Mouse (Mus musculus) cerebellum, adult 9-10 months (tissue): ENCODE measurements at regions not wholly inside any gene's neighbourhood (a gene's known extent, or its start where the extent isn't known, plus 50 kb on each side); places are given as distances from the start of the nearest gene placed in this dataset.

Experiments used
- DNase-seq: peaks from one replicate; pipeline ENCODE4 v3.0.0; 2022

DNA sequence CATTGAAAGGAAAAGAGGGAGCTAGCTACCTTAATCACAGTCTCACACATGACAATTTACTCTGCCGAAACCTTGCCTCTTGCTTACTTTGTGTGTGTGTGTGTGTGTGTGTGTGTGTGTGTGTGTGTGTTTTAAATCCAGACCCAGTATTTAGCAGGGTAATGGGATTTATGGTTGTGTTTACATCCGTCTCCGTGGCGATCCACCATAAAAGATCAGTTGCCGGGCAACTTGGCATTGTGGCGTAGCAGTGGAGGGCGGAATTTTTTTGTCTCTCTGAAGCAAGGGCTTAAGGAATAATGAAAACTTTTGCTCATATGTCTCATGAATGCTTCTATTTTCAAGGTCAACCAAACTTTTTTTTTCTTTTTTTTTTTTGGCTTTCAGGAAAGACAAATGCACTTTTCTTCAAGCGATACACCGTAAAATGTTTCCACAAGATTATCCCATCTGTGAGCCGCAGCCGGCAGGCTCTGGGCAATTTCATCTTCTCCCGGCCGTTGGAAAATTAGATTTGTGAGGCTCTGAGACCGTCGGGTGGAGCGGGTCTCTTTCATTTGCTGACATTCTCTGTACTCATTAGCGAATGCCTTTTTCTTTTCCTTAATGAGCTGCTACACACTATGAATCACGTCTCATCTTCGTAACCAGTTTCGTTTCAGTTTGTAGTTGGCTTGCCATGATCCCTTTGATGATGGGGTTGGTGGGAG is 53.9 kb upstream of the Ptch1 start:
- DNase-seq = no peak

DNA sequence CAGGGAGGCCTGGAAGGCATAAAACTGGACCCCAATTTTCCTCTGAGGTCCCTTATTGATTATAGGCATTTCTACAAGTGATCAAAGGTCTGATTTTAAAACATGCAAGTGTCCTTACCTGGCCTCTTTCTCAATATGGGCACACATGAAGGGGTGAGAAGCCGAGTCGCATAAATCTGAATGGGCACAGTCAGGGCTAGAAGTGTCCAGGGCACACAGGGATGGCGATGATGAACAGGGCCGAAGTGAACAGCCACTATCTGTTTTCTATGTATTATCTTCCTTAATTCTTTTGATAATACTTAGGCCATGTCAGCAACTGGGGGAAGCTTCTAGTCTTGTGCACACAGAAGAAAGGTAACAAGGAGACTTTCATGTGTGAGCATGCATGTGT is 54.5 kb upstream of the Ptch1 start:
- no peak for DNase-seq

DNA sequence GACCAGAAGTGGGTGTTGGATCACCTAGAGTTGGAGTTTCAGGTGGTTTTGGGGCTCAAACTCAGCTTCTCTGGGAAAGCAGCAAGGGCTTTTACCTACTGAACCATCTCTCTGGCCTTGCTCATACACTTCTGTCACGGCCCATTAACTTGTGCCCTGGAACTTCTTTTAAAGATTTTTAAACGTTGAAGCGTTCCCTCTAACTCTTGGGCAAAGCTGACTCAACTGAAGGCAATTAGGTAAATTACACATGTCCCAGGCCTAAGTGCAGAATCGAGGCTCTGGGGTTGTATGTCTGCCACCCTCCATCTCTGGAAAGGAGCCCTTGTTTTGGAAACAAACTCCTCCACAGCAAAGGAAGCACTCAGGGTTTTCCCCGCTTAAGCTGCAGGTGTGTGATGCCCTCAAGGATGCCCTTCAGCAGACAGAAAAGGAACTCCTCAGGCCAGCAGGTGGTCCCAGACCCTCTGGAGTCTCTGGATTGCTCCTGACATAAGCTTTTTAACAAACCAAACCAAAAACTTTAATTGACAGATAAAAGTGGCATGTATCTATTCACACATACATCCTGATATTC is 58.5 kb upstream of the Ptch1 start:
- DNase-seq = no peak

DNA sequence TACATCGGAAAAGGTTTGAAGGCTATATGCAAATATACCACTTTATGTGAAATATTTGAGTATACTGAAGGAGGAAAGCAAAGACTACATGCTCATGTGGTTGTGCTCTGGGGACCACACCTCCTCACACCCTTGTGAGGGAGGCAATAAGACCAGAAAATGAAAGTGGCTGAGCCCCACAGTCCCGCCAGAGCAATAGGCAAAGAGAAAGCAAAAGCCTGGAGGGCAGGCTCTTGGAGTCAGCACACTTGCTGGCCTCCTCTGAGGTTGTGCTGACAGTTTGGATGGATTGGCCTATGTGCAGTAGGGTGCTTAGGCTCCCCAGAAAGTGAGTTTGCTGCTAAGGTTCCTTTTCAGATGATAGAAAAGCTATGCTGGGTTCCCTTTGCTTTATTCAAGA is 60.9 kb upstream of the Ptch1 start:
- DNase-seq = no peak

DNA sequence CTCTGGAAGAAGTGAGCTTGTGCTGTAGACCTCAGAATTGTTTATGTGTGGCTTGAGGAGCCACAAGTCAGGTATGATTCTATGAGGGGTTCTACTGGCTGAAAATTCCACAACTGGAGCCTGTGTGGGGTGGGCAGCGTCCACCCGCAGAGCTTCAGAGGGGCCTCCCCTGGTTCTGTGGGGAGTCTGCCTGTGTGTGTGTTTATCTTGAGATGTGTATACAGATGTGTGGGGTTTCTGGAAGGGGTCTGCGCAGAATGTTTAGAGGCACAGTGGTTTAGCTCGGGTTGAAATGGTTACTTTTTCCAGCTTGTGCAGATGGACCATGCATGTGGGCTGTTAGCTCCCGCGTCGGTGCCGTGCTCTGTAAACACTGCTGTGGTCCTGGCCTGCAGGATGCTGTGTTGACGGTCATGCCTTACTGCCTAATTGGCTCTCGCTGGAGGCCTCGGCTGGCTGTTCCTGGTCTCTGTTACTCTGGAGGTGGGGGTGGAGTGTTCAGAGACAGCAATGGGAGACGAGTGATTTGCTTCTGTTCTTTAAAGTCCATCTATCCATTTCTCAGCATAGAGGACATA is 68.3 kb upstream of the Ptch1 start:
- DNase-seq = no peak

DNA sequence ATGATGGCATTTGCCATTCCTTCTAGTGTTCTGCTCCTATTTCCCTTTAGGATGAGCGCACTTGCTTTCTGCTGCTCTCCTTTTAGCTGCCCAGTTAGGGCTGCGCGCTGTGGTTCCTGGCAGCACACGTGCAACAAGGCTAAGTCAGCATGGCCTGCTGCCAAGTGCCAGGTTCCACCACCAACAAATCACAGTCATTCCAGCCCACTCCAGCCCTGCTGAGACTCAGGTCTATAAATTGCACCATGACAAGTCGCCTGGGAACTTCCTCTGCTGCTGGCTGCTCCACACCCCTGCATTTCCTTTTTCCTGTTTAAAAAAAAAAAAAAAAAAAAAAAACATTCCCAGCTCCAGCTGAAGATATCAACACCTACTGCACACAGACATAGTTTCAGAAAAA is 69.2 kb upstream of the Ptch1 start:
- DNase-seq = no peak

DNA sequence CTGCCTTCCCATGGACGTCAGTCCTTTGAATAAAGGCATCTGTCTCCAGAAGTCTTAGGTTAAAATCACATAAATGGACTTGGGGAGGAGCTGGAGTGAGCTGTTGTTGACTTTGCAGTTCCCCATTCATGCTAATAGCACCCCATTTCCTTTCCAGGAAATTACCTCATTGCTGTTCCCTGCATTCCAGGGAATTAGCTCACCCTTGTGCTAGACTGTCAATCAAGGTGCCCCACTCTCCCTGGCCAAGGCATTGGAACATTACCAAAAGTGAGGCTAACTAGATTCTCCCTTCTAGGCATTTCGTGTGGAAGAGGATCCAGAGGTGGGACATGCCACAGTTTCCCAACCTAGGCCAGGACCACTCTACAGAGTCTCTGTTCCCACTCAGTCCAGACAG is 70.0 kb upstream of the Ptch1 start:
- no peak for DNase-seq

DNA sequence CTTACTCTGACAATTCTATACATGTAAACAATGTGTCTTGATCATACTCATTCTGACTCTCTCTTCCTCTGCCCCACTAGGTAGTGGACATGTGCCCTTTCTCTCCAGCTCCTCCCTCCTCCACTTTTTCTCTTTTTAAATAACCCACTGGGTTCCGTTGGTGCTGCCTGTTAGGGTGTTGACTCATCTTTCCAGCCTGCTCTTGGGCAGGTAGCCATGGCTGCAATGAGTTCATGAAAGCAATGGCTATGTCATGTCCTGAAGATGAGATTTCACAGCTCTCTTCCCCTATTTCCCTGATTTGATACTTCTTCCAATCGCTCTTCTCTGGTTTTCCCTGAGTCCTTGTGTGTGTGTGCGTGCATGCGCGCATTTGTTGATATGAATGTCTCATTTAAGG is 70.9 kb upstream of the Ptch1 start:
- no peak for DNase-seq

DNA sequence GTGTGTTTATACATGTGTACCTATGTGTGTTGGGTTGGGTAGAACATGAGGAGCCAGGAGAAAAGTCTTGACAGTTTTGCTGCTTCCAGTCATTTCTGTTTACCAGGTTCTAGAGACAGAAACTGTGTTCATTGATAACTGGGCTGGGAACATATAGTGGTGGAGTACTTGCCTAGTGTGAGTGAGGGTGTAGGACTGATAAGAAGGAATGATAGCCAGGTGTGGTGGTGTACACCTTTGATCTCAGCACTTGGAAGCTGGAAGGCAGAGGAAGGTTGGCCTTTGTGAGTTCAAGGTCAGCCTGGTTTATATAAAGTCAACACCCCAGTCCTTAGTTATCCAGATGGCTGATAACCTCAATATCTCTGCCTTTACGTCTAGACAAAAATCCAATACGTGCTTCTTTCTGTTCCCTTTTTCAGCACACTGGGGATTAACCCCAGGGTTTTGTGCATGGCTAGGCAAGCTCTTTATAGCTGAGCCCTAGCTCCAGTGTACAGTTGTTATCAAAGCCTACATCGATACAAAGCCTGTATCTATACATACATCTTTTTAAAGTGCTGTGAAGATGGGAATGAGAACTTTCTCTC is 75.8 kb upstream of the Ptch1 start:
- no peak for DNase-seq

DNA sequence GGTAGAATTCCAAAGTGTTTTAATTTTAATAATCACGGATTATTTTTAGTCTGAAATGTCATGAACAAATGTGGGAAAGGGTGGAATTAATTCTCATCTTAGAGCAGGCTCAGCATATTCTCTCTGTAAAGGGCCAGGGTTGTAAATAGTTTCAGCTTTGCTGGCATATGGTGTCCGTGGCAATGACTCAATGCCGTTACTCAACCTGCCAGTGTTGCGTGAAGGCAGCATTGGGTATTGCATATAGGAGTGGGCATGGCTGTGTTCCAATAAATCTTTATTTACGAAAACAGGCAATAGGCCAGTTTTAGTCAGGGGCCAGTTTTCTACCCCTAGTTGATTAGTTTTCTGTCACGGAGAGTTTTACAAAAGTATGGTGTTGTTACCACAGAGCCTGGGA is 81.1 kb upstream of the Ptch1 start:
- no peak for DNase-seq

DNA sequence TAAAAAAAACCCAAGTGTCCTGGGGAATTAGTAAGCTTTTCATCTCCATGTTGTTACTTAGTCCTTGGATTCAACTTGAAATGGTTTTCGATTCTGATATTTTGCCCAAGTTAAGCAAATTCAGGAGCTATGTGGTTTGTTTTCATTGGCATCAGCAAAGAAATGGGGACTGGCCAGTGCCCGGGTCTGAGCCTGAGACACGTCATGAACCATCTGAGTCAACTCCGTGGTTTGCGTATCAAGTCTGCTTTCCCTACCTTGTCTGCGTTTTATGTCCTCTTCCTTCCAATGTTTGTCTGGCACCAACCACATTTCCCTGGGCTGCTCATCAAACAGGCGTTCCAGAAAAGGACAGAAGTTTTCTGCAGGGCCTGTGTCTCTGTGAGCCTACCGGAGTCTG is 83.7 kb upstream of the Ptch1 start:
- DNase-seq = no peak

DNA sequence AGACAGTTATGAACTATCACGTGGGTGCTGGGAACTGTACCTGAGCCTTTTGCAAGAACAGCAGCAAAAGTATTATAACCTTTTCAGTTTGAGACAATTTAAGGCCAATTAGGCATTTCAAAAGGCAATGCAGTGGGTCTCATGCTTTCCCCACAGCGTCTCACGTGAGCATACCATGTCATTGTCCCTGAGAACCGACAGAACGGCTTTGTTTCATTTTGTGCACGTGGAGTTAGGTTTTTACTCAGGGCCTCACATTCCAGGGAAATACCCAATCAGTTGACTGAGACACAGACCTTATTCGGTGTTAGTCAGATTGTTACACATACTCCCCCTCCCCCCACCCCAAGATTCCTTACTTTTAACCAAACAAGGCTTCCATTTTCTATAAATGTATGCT is 86.0 kb upstream of the Ptch1 start:
- no peak for DNase-seq

DNA sequence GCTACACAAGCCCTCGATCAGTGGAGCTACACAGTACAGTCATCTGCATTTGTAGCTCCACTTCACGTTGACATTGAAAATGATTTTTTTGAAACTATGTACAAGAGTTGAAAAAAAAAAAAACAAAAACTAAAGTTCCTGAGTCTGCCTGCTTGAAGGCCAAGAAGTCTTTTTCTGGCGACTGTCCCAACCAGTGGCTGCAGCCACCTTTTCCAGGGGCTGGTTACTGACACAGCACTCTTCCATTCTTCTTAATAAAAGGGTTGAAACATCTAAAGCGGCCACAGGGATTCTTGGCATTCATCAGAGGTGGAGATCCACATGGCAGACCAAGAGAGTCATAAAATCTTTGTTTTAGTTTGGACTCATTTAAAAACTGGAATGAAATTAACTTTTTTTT is 87.0 kb upstream of the Ptch1 start:
- DNase-seq = no peak

DNA sequence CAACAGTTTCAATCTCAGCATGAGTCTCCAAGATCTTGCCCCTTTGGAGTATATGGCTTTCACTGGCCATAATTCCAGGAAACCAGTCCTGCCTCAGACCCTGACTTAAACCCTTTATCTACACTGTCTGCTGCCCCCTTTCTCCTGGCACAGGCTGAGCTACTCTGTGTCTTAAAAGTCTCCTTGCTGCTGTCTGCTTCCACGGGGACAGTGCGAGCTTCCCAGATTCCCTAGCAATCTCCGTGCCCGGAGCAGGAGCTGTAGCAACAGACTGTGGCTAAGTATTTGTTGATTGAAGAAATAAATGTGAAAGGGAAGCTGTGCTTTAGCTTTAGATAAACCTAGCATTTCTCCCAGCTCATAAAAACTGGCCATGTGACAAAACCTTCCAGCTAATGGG is 95.2 kb upstream of the Ptch1 start:
- no peak for DNase-seq

DNA sequence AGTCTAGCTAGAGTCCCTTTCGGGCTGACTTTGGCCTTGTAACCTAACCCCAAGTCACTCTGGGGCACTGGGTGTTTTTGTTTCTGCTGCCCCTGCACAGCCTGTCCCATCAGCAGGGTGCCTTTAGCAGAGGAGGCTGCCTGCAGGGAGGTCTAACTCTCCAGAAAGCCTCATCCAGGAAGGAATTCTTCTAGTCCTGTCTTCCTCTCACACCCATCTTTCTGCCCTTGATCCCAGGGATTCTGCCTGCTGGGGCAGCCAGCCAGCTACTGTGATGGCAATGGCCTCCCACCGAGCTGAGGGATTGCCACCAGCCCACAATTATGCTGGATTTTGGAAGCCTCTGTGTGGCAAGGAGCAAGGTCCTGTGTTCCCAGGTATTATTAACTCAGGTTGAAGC is 95.6 kb upstream of the Ptch1 start:
- DNase-seq = no peak

DNA sequence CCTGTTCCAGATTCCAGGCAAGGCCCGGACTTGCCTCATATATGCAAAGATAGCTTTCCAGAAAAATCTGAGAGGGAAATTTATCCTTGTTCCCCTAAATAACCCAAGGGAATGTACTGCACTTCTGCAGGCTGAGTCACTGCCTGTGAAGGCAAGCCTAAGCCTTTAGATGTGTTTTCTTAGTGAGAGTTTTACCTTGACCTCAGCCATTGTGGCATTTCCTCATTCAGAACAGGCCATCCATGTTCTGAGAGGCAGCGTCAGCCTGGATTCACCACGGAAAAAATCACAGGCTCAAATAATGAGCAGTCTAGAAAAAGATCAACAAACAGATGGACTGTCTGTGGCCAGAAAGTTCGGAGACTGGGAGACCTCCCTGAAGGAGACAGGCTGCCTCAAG is 99.0 kb upstream of the Ptch1 start:
- no peak for DNase-seq

DNA sequence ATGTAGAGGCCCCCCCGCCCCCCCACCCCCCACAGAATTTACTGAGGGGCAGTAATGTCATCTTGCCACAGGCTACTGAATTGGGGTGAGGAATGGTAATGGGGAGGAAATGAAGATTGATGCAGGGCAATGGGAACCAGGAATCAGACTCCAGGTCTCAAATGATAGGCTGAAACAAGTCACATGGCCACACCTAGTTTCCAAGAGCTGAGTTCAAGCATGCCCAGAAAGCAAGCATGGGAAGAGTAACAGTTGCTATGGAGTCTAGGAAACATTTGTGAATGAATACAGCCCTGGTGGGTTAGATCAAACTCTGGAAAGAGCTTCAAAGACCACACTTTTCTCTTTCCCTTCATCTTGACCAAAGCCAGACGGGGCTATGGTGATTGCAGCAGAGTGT is 104.3 kb upstream of the Ptch1 start:
- no peak for DNase-seq

DNA sequence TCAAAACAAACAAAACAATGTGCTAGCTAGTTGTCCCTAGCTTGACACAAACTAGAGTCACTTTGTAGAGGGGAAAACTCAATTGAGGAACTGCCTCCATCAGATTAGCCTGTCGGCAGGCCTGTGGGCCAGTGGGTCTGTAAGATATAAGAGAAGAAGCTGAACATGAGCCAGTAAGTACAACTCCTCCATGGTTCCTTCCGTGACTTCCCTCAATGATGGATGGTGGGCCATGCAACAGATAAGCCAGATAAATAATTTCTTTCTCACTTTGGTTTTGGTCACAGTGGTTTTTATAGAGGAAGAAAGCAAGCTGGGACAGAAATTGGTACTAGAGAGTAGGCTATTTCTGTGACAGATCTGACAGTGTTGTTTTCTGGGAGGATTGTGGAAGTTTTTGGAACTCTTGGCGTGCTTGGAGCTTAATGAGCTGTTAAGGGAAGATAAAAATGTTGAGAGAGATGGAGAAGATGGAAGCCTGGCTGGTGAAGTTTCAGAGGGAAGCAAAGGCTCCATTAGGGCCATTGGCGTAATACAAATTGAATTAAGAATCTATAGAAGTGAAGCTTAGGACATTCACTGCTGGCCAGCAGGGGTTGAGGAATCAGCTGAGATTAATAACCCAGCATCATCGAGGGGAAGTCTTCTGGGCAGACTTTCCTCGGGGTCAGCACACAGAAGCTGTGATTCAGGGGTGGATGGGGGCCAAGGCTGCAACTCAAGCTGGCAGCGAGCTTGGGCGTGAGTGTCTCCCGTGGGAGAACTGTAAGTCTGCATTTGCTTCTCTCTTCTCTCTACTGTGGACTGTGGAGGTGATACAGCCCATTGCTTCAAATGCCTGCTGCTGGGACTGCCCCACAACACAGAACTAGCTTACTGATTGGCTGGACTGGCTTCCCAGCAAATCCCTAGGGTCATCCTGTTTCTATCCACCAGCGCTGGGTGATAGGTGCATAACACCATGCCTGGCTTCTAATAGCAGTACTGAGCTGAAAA is 105.2 kb upstream of the Ptch1 start:
- DNase-seq = no peak

DNA sequence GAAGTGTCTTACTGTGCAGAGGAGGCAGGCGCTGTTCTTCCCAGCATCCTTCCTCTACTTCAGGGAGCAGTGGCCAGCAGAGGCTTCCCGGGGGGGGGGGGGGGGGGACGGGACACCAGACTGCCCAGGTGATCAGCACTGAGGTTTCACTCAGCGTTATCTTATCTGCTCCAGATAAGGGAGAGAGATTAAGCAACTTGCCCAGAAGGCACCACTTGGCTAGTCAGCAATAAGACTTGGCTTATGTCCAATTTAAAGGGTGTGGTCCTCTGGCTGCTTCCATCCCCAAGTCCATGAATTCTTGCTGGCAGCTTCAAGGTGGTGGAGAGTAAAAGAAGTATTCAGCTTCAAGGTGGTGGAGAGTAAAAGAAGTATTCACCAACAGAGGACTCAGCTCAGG is 108.9 kb upstream of the Ptch1 start:
- DNase-seq = no peak

DNA sequence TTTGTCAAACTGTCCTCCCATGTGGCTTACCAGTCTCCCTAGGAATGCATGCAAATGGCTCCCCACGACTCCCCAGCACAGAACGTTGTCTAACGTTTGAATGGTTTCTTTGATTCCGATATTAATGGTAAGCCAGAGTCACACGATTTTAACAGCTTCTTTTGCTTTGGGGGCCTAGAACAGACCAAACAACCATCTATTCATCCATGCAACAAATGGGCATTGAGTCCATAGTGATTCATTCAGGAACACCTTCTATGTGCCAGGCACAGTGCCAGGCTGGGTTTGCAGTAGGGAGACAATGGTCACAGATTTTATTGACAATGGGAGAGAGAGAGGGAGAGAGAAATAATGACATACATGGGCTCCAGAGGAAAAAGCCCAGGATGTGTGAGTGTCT is 118.6 kb upstream of the Ptch1 start:
- peak; percentile 19 for DNase-seq

DNA sequence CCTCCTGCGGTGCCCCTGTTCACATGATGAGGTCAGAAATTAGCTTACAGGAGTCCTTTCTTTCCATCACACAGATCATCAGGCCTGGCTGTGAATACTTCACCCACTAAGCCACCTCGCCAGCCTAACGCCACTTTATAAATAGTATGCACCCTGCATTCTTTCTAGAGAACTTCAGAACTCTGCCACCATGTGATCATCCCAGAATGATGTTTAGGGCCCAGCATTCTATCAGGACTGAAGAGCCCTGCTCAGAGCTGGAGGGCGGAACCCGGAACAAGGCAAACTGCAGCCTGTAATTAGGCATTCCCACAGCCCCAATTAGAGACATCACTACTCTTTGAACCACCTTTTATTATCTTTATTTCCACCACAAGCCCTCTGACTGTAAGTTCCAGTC is 120.2 kb upstream of the Ptch1 start:
- no peak for DNase-seq

DNA sequence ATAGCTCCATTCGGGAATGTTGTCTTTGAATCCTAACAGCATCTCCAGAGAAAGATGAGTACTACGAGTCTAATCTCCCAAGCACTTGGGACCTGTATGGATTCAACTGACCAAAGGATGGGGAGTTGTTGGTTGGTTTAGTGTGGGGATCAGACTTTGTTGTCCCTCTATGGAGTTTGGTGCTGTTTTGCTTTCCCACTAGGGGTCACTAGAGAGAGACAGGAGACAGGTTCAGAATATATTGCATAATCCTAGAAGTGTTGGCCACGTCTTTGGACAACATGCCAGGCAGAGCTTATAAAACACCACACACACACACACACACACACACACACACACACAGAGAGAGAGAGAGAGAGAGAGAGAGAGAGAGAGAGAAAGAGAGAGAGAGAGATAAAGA is 118.6 kb upstream of the Ercc6l2 start:
- peak; percentile 21 for DNase-seq

DNA sequence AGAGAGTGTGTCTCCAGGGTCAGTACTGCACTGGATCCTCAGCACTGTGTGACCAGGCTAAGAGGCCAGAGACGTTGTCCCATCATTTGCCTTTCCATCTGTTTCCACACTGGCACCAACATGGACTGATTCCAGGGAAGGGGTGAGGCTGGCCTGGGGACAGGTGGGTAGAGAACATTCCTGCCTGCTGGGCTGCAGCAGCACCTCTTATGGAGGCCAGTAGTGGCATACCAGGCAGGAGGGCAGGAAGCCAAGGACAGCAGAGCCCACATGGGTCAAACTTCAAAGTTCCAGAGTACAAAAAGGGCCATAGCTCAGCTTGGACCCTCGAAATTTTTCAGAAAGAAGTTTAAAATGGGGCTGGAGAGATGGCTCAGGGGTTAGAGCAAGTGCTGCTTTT is 115.4 kb upstream of the Ercc6l2 start:
- no peak for DNase-seq
